Mouse (Mus musculus) T-cell, adult 2 months (primary cell): ENCODE results near the gene Hhat.
A peak's percentile ranks its signal among the peaks of the same experiment; 100 is the strongest.

Experiments
- DNase-seq: peaks from one replicate; pipeline ENCODE4 v3.0.0; 2022; ENCODE audit warnings: low spot score

The Hhat gene

GRCm38 (mm10) chr1:192770495-192771331 lies at the start of gene Hhat:
Hhat (minus strand) TSS chr1:192771223.
- peak; percentile 77 for DNase-seq

GRCm38 (mm10) chr1:192818334-192818733 lies 47.3 kb upstream of the Hhat start:
- DNase-seq: no peak

- no peak for DNase-seq
Observed at GRCm38 (mm10) chr1:192815789-192816188, 44.8 kb upstream of the Hhat start.

- no peak for DNase-seq
Observed at GRCm38 (mm10) chr1:192814700-192815099, 43.7 kb upstream of the Hhat start.

GRCm38 (mm10) chr1:192812758-192813157 lies 41.7 kb upstream of the Hhat start:
- no peak for DNase-seq

- no peak for DNase-seq
Observed at GRCm38 (mm10) chr1:192812290-192812689, 41.3 kb upstream of the Hhat start.

GRCm38 (mm10) chr1:192806168-192807157 lies 35.4 kb upstream of the Hhat start:
- no peak for DNase-seq

GRCm38 (mm10) chr1:192800338-192800737 lies 29.3 kb upstream of the Hhat start:
- no peak for DNase-seq

GRCm38 (mm10) chr1:192799165-192799991 lies 28.4 kb upstream of the Hhat start:
- peak; percentile 8 for DNase-seq

- DNase-seq: no peak
Observed at GRCm38 (mm10) chr1:192798212-192799164, 27.5 kb upstream of the Hhat start.

GRCm38 (mm10) chr1:192797011-192797274 lies 25.9 kb upstream of the Hhat start:
- DNase-seq: no peak

- DNase-seq: no peak
Observed at GRCm38 (mm10) chr1:192796201-192797010, 25.4 kb upstream of the Hhat start.

GRCm38 (mm10) chr1:192794957-192795745 lies 24.1 kb upstream of the Hhat start:
- DNase-seq: no peak

- DNase-seq: no peak
Observed at GRCm38 (mm10) chr1:192791897-192792361, 20.9 kb upstream of the Hhat start.

- DNase-seq: no peak
Observed at GRCm38 (mm10) chr1:192790442-192790841, 19.4 kb upstream of the Hhat start.

GRCm38 (mm10) chr1:192789828-192790227 lies 18.8 kb upstream of the Hhat start:
- no peak for DNase-seq

- DNase-seq: no peak
Observed at GRCm38 (mm10) chr1:192789111-192789522, 18.1 kb upstream of the Hhat start.

GRCm38 (mm10) chr1:192786194-192786593 lies 15.2 kb upstream of the Hhat start:
- DNase-seq: no peak
